Mouse (Mus musculus): Measurements from ENCODE around the gene AU022252. TPM values are rescaled to one million over a fixed set of nuclear protein-coding genes. Genes with fewer than 3 reads are reported as not detected.

The AU022252 gene
- total and polyA plus RNA-seq, 3 experiments: 12.3 to 24.9 TPM; not detected in 1

DNA sequence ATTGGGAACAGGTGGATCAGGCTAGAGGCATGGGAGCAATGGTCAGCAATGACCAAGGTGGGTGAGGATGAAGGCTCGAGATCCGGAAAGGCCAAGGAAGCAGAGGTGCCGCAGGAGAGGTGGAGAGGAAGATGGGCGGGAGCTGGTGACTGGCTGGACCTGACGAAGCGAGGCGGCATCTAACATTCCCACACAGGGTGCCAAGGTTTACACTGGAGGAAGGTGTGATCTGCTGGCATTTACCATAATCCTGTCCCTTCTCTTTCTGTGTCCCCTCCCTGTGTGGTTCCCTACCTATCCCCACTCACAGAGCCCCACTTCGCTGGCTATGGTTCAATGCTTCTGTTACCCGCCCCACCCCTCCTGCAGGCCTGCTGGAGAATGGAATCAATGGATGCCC, 13.4 kb upstream of the AU022252 start:
- no peaks in the 10 kb centered on the region; a peak in 1 of 4 replicates for H3K36me3 ChIP-seq (ENCODE audit: control insufficient read depth in 1 of 2, insufficient read depth in 2 of 2, low read length in 2 of 2)
- no peak overlapping the region for H3K4me3 ChIP-seq (ENCODE audit: control insufficient read depth in 1 of 2, insufficient read depth in 1 of 2, low read depth in 2 of 2, low read length in 2 of 2)
- H3K4me1 ChIP-seq (ENCODE audit: control insufficient read depth in 1 of 2, insufficient read depth in 2 of 2, low read length in 2 of 2): no peaks in the 10 kb centered on the region
- H3K27ac ChIP-seq (ENCODE audit: control insufficient read depth, low read depth, low read length): no peak overlapping the region
- no peaks in the 10 kb centered on the region for H3K9me3 ChIP-seq (replicated peaks; ENCODE audit: insufficient read depth, low read length)
- DNase-seq (ENCODE audit: low read depth, low spot score): no peak
- no peaks in the 10 kb centered on the region for H3K27me3 ChIP-seq (ENCODE audit: control insufficient read depth in 1 of 2, insufficient read depth in 2 of 2, low read length in 2 of 2)
- no peaks in the 10 kb centered on the region for H3K79me2 ChIP-seq (ENCODE audit: control insufficient read depth, insufficient read depth, low read length, poor library complexity)
- TF ChIP-seq ZNF384 (IDR thresholded peaks at IDR 0.05; ENCODE audit: low read depth, low read length) (no peak), GATA1 (IDR thresholded peaks at IDR 0.05; ENCODE audit: low read depth, low read length) (no peak), UBTF (IDR thresholded peaks at IDR 0.05; ENCODE audit: borderline replicate concordance, insufficient read depth, low read depth, low read length) (no peak), MAZ (IDR thresholded peaks at IDR 0.05; ENCODE audit: low read depth, low read length) (no peak), TBP (IDR thresholded peaks at IDR 0.05; ENCODE audit: low read depth, low read length) (no peak), ZKSCAN1 (IDR thresholded peaks at IDR 0.05; ENCODE audit: low read depth, low read length) (no peak), POLR2A (IDR thresholded peaks at IDR 0.05; ENCODE audit: control insufficient read depth in 1 of 2, insufficient read depth in 1 of 2, low read depth in 1 of 2, low read length in 2 of 2, poor library complexity in 1 of 2) (no peak), RAD21 (IDR thresholded peaks at IDR 0.05; ENCODE audit: low read depth, low read length) (no peak), SMC3 (IDR thresholded peaks at IDR 0.05; ENCODE audit: low read depth, low read length) (no peak), MYC (IDR thresholded peaks at IDR 0.05; ENCODE audit: low read depth, low read length) (no peak), CHD1 (IDR thresholded peaks at IDR 0.05; ENCODE audit: low read depth, low read length) (no peak), MYB (IDR thresholded peaks at IDR 0.05; ENCODE audit: low read depth, low read length) (no peak), NELFE (IDR thresholded peaks at IDR 0.05; ENCODE audit: low read depth, low read length) (no peak), HCFC1 (IDR thresholded peaks at IDR 0.05; ENCODE audit: low read depth, low read length) (no peak), TCF12 (IDR thresholded peaks at IDR 0.05; ENCODE audit: low read depth, low read length) (no peak), MXI1 (IDR thresholded peaks at IDR 0.05; ENCODE audit: low read depth, low read length) (no peak), CTCF (IDR thresholded peaks at IDR 0.05 in 2 of 3, conservative IDR thresholded peaks at IDR 0.05 in 1 of 3; ENCODE audit: control insufficient read depth in 1 of 3, insufficient read depth in 1 of 3, low read depth in 2 of 3, low read length in 3 of 3, poor library complexity in 1 of 3, severe bottlenecking in 1 of 3) (no peak)
- no peak overlapping the region for H3K9ac ChIP-seq (ENCODE audit: control insufficient read depth, low read depth, low read length, poor library complexity, severe bottlenecking)

DNA sequence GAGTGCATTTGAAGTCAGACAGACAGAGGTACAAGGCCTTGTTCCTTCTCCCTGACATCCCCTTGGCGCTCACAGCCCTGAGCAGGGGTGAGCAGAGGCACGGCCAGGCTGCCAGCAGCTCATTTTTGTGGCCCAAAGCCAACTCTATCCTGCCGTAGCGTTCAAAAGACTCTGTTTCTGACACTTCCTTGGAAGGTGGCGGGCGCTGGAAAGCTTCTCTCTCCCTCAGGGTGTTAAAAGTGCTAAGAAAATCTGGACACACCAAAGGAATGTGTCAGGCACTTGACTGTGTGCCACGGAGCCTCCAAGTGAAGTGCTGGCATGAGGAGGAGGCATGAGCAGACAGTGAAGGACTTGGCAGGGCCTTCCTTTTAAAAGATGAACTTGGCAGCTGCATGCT, 13.0 kb upstream of the AU022252 start:
- H3K9me3 ChIP-seq (replicated peaks; ENCODE audit: insufficient read depth, low read length): no peaks in the 10 kb centered on the region
- H3K27me3 ChIP-seq (ENCODE audit: control insufficient read depth in 1 of 2, insufficient read depth in 2 of 2, low read length in 2 of 2): no peaks in the 10 kb centered on the region
- H3K36me3 ChIP-seq (ENCODE audit: control insufficient read depth in 1 of 2, insufficient read depth in 2 of 2, low read length in 2 of 2): no peaks in the 10 kb centered on the region; a peak in 1 of 4 replicates
- no peak for DNase-seq (ENCODE audit: low read depth, low spot score)
- H3K9ac ChIP-seq (ENCODE audit: control insufficient read depth, low read depth, low read length, poor library complexity, severe bottlenecking): no peak overlapping the region
- H3K4me1 ChIP-seq (ENCODE audit: control insufficient read depth in 1 of 2, insufficient read depth in 2 of 2, low read length in 2 of 2): no peaks in the 10 kb centered on the region
- no peak overlapping the region for H3K4me3 ChIP-seq (ENCODE audit: control insufficient read depth in 1 of 2, insufficient read depth in 1 of 2, low read depth in 2 of 2, low read length in 2 of 2)
- TF ChIP-seq GABPA (IDR thresholded peaks at IDR 0.05; ENCODE audit: low read depth, low read length) (no peak), E2F4 (IDR thresholded peaks at IDR 0.05; ENCODE audit: borderline replicate concordance, low read depth, low read length) (no peak), CHD2 (IDR thresholded peaks at IDR 0.05; ENCODE audit: low read length) (no peak), GATA1 (IDR thresholded peaks at IDR 0.05; ENCODE audit: low read depth, low read length) (no peak), TAL1 (IDR thresholded peaks at IDR 0.05; ENCODE audit: low read length) (no peak), TCF12 (IDR thresholded peaks at IDR 0.05; ENCODE audit: low read depth, low read length) (no peak), CHD1 (IDR thresholded peaks at IDR 0.05; ENCODE audit: low read depth, low read length) (no peak), MAX (IDR thresholded peaks at IDR 0.05; ENCODE audit: low read length) (no peak)
- no peak overlapping the region for H3K27ac ChIP-seq (ENCODE audit: control insufficient read depth, low read depth, low read length)
- H3K79me2 ChIP-seq (ENCODE audit: control insufficient read depth, insufficient read depth, low read length, poor library complexity): no peaks in the 10 kb centered on the region

Data from MEL (cell line).